Mouse (Mus musculus): ENCODE measurements around the gene Cers1. TPM values are rescaled to one million over a fixed set of nuclear protein-coding genes. Genes with fewer than 3 reads are reported as not detected.
A peak's percentile ranks its signal among the peaks of the same experiment; 100 is the strongest.

Gene Cers1
- total RNA-seq (2021): 10 to 100 TPM; 94.6 to 99.0 TPM
- long read RNA-seq, transcript Cers1-203 (8 exons, 2,728 nt): major isoform, 175 of 223 reads
- long read RNA-seq, partial matches to known transcripts: 43 of 223 reads
- long read RNA-seq, other reads (novel, unspliced or antisense): 5 of 223 reads

DNA sequence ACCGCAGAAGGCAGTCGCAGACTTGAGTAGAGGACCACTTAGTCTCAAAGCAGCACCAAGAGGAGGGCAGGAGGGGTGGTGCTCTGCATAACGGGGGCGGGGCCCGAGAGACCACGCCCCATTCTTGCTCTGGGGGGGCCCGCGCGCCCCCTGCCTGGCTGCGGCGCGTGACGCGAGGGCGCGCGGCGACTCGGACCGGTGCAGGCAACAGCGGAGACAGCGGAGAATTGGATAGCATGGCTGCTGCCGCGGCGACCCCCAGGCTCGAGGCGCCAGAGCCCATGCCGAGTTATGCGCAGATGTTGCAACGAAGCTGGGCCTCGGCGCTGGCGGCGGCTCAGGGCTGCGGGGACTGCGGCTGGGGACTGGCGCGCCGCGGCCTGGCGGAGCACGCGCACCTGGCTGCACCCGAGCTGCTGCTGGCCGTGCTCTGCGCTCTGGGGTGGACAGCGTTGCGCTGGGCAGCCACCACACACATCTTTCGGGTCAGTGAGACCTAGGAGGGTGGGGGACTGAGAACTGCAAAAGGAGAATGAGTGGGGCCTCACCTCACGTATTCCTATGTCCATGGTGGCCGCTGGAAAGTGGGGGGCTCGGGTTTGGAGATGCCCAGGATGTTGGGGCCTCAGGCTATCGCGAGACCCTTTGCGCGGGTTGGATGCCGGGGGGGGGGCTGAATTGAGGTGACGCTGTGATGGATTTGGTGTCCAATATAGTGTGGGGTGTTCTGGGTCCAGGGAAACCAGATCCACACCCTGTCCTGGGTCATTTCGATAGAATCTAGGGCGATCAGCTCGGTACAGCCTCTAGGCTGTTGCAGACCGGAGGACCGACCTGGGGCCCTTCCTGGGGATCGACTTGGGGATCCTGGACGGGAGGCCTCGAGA, at the start of gene Cers1:
Gene Cers1, plus strand, starts transcription at position 152 of the 887 bp plus-strand sequence.
- peak; percentile 76 to 86 for DNase-seq (ENCODE audit: low spot score in 2 of 2)

DNA sequence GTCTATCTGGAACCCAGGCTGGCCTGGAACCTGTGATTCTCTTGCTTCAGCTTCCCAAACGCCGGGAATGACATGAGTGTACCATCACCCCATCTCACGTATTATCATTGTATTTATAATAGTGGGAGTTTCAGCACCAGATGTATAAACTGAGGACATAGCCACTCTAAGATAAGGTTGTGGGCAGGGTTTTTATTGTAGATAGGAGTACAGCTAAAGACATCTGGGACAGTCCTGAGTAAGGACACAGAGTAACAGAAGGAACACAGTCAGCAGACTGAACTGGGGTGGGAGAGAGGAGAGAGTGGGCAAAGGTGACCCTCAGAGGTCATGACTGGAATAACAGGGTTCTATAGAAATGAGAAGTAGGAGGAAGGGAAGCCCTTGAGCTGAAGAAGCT, 47.9 kb upstream of the Cers1 start:
- no peak for DNase-seq (ENCODE audit: low spot score in 2 of 2)

DNA sequence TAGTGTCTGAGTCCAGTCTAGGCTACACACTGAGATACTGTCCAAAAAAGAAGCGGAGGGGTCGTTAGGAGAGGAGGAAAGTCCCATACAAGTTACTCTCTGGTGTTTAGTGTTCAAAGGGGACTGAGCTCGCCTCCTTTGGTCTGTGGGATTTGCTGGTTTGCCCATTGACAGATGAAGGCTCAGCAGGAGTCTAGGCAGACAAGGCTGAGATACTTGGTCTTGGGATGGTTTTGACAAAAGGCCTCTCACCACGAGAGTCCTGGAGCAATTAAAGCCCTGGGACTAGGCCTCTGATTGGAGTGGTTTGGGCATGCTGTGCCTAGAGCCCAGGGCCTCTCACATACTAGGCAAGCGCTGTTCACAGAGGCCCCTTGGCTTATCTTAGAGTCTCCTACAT, 47.3 kb upstream of the Cers1 start:
- no peak for DNase-seq (ENCODE audit: low spot score in 2 of 2)

DNA sequence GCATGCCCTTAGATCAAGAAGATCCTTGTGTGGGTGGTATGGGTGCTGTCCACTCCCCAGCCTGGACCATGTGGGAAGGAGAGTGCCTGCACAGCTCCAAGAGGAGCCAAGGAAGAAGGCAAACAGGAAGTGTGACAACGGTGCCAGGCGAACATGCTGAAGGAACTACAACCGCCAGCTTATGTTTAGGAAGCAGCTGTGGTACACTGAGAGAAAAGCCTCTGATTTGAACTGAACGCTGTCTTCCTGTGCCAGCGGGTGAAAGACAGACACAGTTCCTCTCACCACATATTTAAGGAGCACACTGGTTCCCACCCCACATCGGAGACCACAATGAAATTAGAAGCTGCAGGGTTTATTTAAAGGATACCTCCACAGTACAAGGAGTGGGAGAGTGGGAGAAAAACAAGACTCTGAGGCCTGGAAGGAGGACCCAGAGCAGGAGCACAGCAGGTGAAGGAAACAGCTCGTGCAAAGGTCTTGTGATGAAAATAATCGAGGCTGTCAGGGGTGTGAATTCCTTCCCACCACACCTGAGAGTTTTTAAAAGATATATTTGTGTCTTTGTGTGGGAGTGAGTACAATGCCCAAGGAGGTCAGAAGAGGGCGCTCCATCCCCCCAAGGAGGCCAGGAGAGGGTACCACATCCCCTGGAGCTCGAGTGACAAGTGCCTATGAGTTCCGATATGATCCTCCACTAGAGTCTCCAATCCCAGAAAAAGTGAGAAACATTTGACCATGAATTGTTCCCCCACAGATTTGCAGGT, 46.6 kb upstream of the Cers1 start:
- DNase-seq (ENCODE audit: low spot score in 2 of 2): peak; percentile 36 to 51

DNA sequence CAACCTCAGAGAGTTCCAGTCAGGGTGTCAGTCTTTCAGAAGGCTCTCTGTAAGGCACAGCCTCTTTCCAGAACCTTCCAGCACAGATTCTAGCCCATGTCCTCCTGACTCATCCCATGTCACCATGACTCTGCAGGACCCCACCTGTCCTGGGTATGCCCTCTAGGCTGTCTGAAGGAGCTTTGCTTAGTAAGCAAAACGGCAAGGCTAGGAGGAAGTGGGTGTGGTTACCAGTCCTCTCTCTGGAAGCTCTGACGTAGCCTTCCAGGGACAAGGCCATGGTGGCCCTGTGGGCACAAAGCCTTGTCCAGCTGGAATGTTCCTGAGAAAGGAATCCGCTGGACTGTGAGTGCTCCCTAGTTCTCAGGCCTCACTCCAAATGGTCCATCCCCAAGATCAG, 42.6 kb upstream of the Cers1 start:
- DNase-seq (ENCODE audit: low spot score in 2 of 2): no peak

DNA sequence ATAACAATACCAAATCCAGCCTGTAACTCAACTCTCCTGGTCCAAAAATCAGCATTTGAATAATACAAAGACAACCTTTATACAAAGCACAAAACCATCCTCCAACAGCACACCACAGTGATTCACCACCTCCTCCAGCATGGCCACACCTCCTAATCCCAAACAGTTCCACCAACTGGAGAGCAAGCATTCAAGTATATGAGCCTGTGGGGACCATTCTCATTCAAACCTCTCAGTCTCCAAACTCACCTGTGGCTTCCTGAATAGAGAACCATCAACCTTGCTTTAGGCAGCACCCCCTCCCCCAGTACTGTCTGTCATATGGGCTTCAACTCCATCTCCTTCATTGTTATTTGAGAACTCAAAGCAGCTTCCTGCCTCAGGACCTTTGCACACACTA, 41.2 kb upstream of the Cers1 start:
- DNase-seq (ENCODE audit: low spot score in 2 of 2): no peak

DNA sequence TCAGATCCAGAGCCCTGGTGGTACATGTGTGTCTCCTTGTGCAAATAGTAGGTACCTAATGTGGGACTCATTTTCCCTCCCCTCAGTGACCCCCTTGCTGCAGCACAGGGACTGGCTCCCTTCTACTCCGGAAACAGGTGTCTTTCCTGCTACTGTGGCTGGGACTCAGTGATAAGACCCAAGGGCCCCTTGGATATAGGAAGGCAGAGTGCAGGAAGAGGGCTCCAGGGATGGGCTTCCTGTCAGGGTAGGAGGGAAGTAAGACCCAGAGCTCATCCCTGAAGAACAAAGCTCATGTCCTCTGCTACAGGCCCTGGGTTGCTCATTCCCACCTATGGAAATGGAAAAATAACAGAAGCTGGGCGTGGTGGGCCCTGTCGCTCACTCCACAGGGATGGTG, 39.1 kb upstream of the Cers1 start:
- no peak for DNase-seq (ENCODE audit: low spot score in 2 of 2)

DNA sequence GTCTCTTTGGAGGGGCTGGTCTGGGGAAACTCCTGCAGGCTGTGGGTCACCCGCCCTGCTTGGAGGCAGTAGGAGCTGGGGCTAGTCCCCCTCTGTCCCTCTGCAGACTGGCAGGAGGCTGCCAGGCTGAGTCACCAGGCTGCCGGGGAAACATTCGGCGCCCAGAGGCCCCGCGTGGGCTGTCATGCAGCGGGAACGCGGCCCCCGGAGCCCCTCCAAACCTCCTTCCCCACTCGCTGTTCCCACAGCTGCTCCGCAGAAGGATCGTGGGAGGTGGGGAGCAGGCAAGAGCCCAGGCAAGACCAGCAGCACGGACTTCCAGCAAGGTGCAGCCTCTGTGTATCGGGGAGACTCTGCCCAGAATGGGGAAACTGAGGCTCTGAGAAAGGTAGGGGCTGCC, 37.4 kb upstream of the Cers1 start:
- peak; percentile 48 to 52 for DNase-seq (ENCODE audit: low spot score in 2 of 2)

DNA sequence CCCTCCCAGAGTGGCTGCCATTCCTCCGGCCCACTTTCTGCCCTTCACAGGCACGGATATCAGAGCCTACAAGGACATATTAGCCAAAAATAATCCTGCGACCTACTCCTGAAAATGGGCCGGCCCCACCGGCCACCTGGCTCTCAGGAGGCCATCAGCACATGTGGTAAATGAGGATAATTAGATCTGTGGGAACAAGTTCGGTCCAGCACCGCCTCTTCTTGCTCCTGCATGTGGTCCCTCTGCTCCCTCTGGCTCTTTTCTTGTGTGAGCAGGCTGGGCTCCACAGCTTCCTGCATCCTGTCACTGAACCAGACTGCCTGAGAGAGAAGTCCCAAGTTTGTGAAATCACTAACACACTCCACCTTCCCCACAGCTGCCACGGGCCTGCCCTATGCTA, 36.3 kb upstream of the Cers1 start:
- no peak for DNase-seq (ENCODE audit: low spot score in 2 of 2)

DNA sequence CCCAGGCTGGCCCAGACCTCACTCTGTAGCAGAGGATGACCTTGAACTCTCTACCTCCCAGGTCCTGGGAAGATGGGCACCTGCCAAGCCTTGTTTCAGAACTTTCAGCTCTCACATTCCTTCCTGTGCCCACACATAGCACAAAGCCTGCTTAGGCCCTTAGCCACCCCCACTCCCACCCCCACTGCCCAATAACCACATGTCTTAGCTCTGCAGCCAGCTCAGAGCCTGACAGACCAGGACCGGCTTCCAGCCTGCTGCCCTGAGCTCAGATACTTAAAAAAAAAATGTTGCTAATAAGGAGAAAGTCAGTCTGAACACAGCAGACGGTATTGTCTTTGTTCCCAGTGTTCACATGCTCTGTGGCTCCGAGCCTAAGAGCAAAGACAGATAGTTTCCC, 34.6 kb upstream of the Cers1 start:
- DNase-seq (ENCODE audit: low spot score in 2 of 2): no peak

DNA sequence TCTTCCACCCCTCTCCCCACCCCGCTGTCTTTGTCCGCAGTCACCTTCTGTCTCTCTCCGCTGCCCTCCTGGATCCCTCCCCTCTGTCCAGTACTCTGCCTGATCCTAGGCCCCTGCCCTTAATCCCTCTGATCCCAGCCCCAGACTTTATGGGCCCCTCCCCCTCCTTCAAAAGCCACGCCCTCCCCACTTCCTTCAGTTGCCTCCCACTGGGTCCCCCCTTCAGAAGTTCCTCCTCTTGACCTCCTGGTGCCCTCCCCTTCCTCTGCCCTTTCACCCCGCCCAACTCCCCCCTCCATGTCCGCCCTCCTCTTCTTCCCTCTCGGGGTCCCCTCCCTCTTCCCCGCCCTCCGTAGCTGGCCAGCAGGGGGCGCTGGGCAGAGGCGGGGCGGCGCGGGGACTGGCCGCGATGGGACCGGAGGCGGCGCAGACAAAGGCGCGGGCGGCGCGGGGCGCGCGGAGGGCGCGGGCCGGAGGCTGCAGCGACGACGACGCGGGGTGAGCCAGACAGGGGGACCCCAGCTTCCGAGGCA, 32.9 kb upstream of the Cers1 start, which contains the start of gene Homer3:
Gene Homer3, plus strand, starts transcription at position 225 of the 533 bp plus-strand sequence.
- DNase-seq (ENCODE audit: low spot score in 2 of 2): peak; percentile 87 to 92

DNA sequence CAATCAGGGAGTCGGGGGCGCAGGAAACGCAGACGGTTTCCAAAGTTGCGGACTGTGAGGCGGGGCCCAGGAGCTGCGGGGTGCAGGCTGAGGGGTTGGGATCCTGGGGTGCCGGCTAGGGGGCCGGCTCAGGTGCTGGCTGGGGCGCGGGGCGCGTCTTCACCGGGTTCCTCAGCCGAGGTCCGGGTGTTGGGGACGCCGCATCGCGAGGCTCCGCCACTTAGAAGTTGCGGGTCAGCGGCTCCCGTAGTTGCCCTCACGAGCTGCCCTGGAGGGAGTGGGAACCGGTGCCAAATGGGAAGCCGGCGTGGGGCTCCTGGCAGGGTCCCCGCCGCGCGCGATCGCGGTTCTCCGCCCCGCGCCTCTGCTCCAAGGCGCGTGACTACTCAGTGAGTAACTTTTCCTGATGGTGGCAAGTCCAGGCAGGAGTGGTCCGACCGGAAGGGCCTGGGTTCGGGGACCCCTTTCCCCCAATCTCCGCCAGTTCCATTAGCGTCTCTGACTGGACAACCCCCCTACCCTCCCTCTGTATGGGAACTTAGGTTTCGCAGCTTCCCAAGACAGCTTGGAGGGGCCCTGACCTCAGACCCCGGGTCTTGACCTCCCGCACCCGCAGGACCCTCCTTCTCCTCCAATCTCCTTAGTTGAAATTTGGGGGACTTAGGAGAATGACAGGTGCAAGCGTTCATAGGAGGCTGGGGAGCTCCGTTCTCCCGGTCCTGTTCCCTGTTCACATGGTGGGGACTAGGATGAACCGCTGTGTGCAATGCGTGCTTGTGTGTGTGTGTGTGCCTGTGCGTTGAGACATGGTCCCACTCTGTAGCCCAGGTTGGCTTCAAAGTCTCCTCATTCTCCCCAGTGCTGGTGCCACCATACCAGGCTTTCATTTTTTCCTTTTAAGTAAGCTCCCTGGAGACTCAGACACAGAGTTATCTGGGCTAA, 32.2 kb upstream of the Cers1 start:
- DNase-seq (ENCODE audit: low spot score in 2 of 2): peak in 1 of 2 experiments; percentile 33

DNA sequence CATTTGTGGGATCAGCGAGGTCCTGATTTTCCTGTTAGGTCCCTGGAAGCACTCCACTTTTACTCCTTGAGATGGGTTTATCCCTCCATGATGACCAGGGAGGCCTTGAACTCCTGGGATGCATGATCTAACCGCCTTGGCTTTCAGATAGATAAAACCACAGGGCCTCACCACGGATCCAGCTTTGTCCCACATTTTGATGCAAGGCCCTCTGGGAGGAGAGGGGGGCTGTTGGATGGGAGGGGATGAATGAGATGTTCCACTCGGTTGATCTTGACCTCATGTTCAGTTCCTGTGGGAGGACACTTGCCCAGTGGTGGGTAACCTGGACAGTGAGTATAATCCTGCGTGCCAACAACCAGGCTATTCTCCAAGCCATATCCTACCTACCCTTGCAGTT, 31.2 kb upstream of the Cers1 start:
- DNase-seq (ENCODE audit: low spot score in 2 of 2): no peak

DNA sequence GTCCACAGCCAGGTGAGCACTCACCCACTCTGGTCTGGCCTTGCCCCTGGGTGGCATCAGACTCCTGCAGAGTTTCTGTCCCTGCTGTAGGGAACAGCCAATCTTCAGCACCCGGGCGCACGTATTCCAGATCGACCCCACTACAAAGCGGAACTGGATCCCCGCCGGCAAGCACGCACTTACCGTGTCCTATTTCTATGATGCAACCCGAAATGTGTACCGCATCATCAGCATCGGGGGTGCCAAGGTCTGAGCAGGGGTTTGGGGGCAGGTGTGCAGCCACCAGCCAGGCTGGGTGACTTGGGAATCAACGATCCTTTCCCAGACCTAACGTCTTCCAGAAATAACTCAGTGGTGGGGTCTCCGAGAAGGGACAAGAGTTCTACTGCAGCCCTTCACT, 30.3 kb upstream of the Cers1 start:
- DNase-seq (ENCODE audit: low spot score in 2 of 2): no peak

DNA sequence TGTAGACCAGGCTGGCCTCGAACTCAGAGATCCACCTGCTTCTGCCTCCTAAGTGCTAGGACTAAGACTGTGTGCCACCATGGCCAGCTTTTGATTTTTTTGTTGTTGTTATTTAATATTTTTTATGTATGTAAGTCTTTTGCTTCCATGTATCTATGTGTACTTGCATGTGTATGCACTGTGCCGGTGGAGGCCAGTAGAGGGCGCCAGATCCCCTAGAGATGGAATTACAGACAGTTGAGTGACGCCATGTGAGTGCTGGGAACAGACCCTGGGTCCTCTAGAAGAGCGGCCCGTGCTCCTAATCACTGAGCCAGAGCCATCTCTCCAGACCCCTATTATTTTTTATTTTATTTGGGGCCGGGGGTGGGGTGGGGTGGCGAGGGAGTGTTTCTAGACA, 28.8 kb upstream of the Cers1 start:
- no peak for DNase-seq (ENCODE audit: low spot score in 2 of 2)

DNA sequence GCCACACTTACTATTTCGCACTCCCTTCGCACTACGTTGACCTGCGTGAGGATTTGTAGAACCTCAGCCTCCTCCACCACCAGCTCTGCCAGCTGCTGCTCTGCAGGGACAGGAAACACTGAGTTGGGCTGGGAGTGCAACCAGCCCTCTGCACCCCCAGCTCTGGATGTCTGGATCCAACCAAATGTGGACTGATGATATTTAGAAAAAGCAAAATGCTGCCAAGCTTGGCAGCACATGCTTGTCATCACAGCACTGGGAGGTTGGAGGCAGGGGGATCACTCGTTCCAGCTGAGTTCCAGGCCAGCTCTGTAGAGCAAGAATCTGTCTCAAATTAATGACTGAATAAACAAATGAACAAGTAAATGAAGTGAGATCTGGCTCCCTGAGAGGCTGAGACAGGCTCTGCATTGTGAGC, 21.6 kb upstream of the Cers1 start:
- peak in 1 of 2 experiments; percentile 46 for DNase-seq (ENCODE audit: low spot score in 2 of 2)

DNA sequence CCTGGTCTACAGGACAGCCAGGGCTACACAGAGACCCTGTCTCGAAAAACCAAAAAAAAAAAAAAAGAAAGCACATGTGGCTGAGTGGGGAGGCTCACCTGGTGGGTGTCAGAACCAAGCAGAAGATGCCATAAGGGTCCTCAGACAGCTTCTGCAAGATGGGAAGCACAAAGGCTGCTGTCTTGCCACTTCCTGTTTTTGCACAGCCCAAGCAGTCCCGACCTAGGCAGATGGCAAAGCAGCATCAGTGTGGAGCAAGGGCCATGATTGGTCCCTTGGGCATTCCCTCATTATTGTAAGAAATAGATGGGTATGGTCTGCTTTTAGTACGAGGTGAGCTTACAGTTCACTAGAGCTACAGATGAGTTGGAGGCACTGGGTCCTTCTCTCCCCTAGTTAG, 14.7 kb upstream of the Cers1 start:
- no peak for DNase-seq (ENCODE audit: low spot score in 2 of 2)

DNA sequence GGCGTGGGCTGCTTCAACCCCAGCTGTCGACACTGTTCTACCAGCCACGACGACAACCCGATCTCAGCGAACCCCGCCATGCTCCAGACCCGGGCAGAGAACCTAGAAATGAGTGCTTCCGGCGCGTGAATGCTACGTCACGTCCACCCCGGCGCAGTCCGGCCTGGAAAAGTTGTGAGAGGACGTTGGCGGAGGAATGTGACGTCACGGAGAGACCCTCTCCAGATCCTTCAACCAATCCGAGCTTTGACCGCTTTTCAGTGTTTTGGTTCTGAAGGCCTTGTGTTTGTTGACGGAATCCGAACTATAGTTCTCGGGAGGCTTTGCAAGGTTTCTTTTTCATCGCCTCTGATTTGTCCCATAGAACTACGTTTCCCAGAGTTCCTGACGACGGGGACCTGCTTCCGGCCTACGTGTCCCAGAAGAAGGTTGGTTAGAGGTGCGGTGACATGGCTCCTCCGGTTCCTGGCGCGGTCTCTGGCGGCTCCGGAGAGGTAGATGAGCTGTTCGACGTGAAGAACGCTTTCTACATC, 13.2 kb upstream of the Cers1 start, which contains the start of the genes Ddx49 and Cope:
Gene Ddx49, minus strand, starts transcription at position 132 of the 533 bp plus-strand sequence.
Gene Cope, plus strand, starts transcription at position 161 of the 533 bp plus-strand sequence.
- peak; percentile 93 to 94 for DNase-seq (ENCODE audit: low spot score in 2 of 2)

DNA sequence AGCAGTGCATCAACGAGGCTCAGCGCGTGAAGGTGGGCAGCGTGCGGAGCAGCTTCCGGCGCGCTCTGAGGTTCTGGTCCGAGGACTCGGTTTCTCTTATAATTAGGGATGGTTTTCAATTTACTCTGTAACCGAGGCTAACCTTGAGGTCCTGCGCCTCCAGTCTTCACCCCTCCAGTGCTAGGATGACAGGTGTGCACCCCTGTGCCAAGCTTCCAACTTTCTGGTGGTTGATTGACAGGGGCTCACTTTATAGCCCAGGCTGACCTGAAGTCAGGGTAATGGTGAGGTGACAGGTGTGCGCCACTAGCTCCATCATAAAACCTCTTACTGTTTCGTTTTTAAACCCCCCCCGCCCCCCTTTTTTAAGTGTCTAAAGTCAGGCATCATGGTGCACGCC, 12.7 kb upstream of the Cers1 start:
- no peak for DNase-seq (ENCODE audit: low spot score in 2 of 2)

DNA sequence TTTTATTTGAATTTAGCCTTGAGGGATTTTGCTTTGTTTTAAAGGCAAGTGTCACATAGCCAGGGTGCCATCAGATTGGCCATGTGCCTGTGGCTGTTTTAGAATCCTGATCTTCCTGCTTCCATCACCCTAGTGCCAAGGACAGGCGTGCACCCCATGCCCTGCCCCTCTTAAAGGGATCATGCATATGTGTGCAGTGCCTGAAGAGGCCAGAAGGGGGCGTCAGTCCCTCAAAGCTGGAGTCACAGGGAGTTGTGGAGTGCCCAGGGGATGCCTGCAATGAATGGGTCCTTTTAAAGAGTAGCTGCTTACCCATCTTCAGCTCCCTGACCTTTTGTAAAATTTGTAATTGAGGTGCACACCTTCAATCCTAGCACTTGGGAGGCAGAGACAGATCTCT, 6.3 kb upstream of the Cers1 start:
- peak; percentile 69 to 70 for DNase-seq (ENCODE audit: low spot score in 2 of 2)
